Mouse (Mus musculus): ENCODE measurements at regions not wholly inside any gene's neighbourhood (a gene's known extent, or its start where the extent isn't known, plus 50 kb on each side); places are given as distances from the start of the nearest gene placed in this dataset.
"Not testable (repeated sequence)": the region's sequence is repeated elsewhere in the genome, so short reads cannot be mapped to it uniquely, and the experiment has no call there.

- no peak for DNase-seq
Measured at GRCm38 (mm10) chr3:111194541-111194940, 943.7 kb upstream of the Prmt6 start.

- DNase-seq, result no peak
Measured at GRCm38 (mm10) chr3:111166698-111167097, 915.9 kb upstream of the Prmt6 start.

GRCm38 (mm10) chr3:111141196-111141595 lies 890.4 kb upstream of the Prmt6 start:
- DNase-seq, result not testable (repeated sequence)

- DNase-seq, result no peak
Measured at GRCm38 (mm10) chr3:111108982-111109381, 858.2 kb upstream of the Prmt6 start.

GRCm38 (mm10) chr3:111102646-111103045 lies 851.8 kb upstream of the Prmt6 start:
- peak; percentile 7 for DNase-seq

- DNase-seq, result no peak
Measured at GRCm38 (mm10) chr3:111074311-111074710, 823.5 kb upstream of the Prmt6 start.

- DNase-seq, result no peak
Measured at GRCm38 (mm10) chr3:111070301-111070700, 819.5 kb upstream of the Prmt6 start.

GRCm38 (mm10) chr3:111069843-111070242 lies 819.0 kb upstream of the Prmt6 start:
- no peak for DNase-seq

- DNase-seq, result peak; percentile 54
Measured at GRCm38 (mm10) chr3:111069156-111069555, 818.4 kb upstream of the Prmt6 start.

GRCm38 (mm10) chr3:111049638-111050037 lies 798.8 kb upstream of the Prmt6 start:
- DNase-seq, result no peak
